Mouse (Mus musculus) heart, embryonic 11.5 days (tissue): Measurements from ENCODE around the gene Pycr1. TPM values are rescaled to one million over a fixed set of nuclear protein-coding genes. Genes with fewer than 3 reads are reported as not detected.

Source experiments
- ATAC-seq: fragments of 200-750 bp; cut with Nextera tagmentation; replicated peaks from 2 replicates; pipeline ENCODE4 v1.8.0; 2017; ENCODE audit warnings: moderate library complexity; ENCODE audit not compliant: insufficient number of reproducible peaks, low FRiP score, low TSS enrichment
- H3K27ac ChIP-seq: fragments of 300-500 bp; sonication (generic); 2 replicates; pipeline ENCODE4 v1.5.1; 2014; ENCODE audit warnings: mild to moderate bottlenecking, low read depth, low read length
- H3K27me3 ChIP-seq: fragments of 300-500 bp; sonication (generic); 2 replicates; pipeline ENCODE4 v1.6.1; 2014; ENCODE audit warnings: mild to moderate bottlenecking, low read length, mixed read lengths; ENCODE audit not compliant: control insufficient read depth, insufficient read depth
- H3K36me3 ChIP-seq: fragments of 300-500 bp; sonication (generic); 2 replicates; pipeline ENCODE4 v1.6.1; 2014; ENCODE audit warnings: mild to moderate bottlenecking, low read length, moderate library complexity, mixed read lengths; ENCODE audit not compliant: control insufficient read depth, insufficient read depth
- H3K4me1 ChIP-seq: fragments of 300-500 bp; sonication (generic); 2 replicates; pipeline ENCODE4 v1.6.1; 2014; ENCODE audit warnings: low read length; ENCODE audit not compliant: control insufficient read depth, insufficient read depth
- H3K4me2 ChIP-seq: fragments of 300-500 bp; sonication (generic); 2 replicates; pipeline ENCODE4 v1.6.1; 2014; ENCODE audit warnings: mild to moderate bottlenecking, moderate library complexity
- H3K4me3 ChIP-seq: fragments of 300-500 bp; sonication (generic); 2 replicates; pipeline ENCODE4 v1.5.1; 2014; ENCODE audit warnings: low read depth, low read length
- H3K9ac ChIP-seq: fragments of 300-500 bp; sonication (generic); 2 replicates; pipeline ENCODE4 v1.6.1; 2014; ENCODE audit warnings: mild to moderate bottlenecking, low read depth, low read length, moderate library complexity
- H3K9me3 ChIP-seq: fragments of 300-500 bp; sonication (generic); replicated peaks from 2 replicates; pipeline ENCODE4 v1.6.1; 2016; ENCODE audit warnings: low read length; ENCODE audit not compliant: control insufficient read depth
- WGBS: fragments of 180-500 bp; shearing (Covaris S2); extraction: QIAGEN DNeasy Blood & Tissue Kit; methylation state at CpG from one replicate; pipeline ENCODE4 v1.1.7; 2014; ENCODE audit not compliant: insufficient replicate concordance; 5-methylcytosine and 5-hydroxymethylcytosine counted together
- polyA plus RNA-seq: library from polyadenylated mRNA; unstranded; fragments of >200 nt; fragmentation: Nextera tagmentation; extraction: Ambion mirVana; gene quantifications from 2 replicates; pipeline ENCODE4 v1.2.1, GENCODE M21; 2014

The Pycr1 gene
- polyA plus RNA-seq: 22.8 and 24.9 TPM in 2 replicates

- H3K9me3 ChIP-seq: no peaks in the 10 kb centered on the region
- H3K27me3 ChIP-seq: peaks cover 19% of the 10 kb centered on the region
- WGBS: 0% methylated on average over 15 of the region's 15 CpGs
- peak within 1 kb of the TSS; percentile 17; the same call in 1 of the 2 replicates for H3K27ac ChIP-seq
- no peaks in the 10 kb centered on the region for H3K36me3 ChIP-seq
- peak within 1 kb of the TSS; percentile 49 for H3K4me3 ChIP-seq
- peak within 1 kb of the TSS; percentile 98 for H3K4me2 ChIP-seq
- peak within 1 kb of the TSS; percentile 75 for H3K9ac ChIP-seq
- H3K4me1 ChIP-seq: peaks cover 23% of the 10 kb centered on the region
- ATAC-seq: peak; percentile 96
These were observed at the start of gene Pycr1 for GRCm38 (mm10) chr11:120643601-120643987. Pycr1 (minus strand) TSS chr11:120643769.

- Histone ChIP-seq H3K27ac (no peak overlapping the region), H3K9me3 (no peaks in the 10 kb centered on the region), H3K4me3 (no peak overlapping the region), H3K27me3 (no peaks in the 10 kb centered on the region), H3K4me2 (no peak overlapping the region), H3K4me1 (peaks cover 23% of the 10 kb centered on the region), H3K36me3 (peaks cover 9% of the 10 kb centered on the region; the same call in 1 of the 2 replicates), H3K9ac (no peak overlapping the region)
- ATAC-seq: no peak
- WGBS: 93% methylated on average over 4 of the region's 4 CpGs
These were observed 49.0 kb upstream of the Pycr1 start for GRCm38 (mm10) chr11:120692471-120693011.

DNA sequence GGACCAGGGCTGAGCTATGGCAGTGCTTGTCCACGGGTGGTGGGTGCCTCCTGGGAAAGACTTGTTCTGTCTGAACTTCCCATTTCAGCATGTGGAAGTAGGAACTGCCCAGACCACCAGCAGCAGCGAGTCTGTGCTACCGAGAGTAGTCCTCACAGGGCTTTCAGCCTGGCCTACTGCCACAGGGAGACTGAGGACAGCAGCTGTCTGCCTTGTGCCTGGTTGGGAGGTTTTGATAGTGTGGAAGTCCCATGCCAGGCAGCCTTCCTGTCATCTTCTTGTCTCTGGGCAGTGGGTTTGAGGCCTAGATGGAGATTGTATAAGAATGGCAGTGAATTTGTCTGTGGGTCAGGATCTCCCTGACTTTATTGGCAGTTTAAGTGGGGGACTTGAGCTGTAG, 45.8 kb upstream of the Pycr1 start:
- ATAC-seq: no peak
- 84% methylated on average over 3 of the region's 3 CpGs for WGBS
- Histone ChIP-seq H3K4me3 (no peak overlapping the region), H3K4me1 (no peaks in the 10 kb centered on the region; the same call in 1 of the 2 replicates), H3K9ac (no peak overlapping the region), H3K4me2 (no peak overlapping the region), H3K27me3 (no peaks in the 10 kb centered on the region), H3K27ac (no peak overlapping the region), H3K36me3 (peaks cover 13% of the 10 kb centered on the region; the same call in 1 of the 2 replicates), H3K9me3 (no peaks in the 10 kb centered on the region)

- H3K9ac ChIP-seq: no peak overlapping the region
- H3K27ac ChIP-seq: no peak overlapping the region
- H3K4me1 ChIP-seq: no peaks in the 10 kb centered on the region
- 84% methylated on average over 20 of the region's 20 CpGs for WGBS
- no peak overlapping the region for H3K4me2 ChIP-seq
- H3K4me3 ChIP-seq: no peak overlapping the region
- H3K9me3 ChIP-seq: no peaks in the 10 kb centered on the region
- H3K27me3 ChIP-seq: no peaks in the 10 kb centered on the region
- no peak for ATAC-seq
- H3K36me3 ChIP-seq: peaks cover 13% of the 10 kb centered on the region; the same call in 1 of the 2 replicates
These were observed 43.2 kb upstream of the Pycr1 start for GRCm38 (mm10) chr11:120686650-120687272.

DNA sequence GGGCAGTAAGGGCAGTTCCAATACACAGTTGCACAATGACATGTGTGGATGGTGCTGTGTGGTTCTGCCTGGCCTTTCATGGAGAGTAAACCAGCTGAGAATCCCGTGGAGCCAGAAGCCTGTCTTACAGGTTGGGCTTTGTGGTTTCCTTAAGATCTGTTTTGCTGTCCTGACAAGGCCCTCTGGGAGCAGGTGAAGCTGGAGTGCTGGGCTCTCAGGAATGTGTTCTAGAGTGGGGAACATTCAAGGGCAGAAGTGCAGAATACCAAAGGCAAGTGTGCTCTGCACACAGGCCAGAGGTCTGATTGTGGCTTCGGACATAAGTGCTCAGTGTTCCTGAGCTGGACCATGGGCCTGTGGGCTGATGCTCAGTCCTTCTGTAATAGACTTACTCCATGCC, 41.1 kb upstream of the Pycr1 start:
- Histone ChIP-seq H3K9ac (no peak overlapping the region), H3K9me3 (no peaks in the 10 kb centered on the region), H3K4me2 (no peak overlapping the region), H3K36me3 (peaks cover 14% of the 10 kb centered on the region; the same call in 1 of the 2 replicates), H3K27ac (no peak overlapping the region), H3K4me3 (no peak overlapping the region), H3K4me1 (no peaks in the 10 kb centered on the region), H3K27me3 (no peaks in the 10 kb centered on the region)
- WGBS: 84% methylated on average over 2 of the region's 2 CpGs
- no peak for ATAC-seq

GRCm38 (mm10) chr11:120684086-120684485, 40.5 kb upstream of the Pycr1 start:
- Histone ChIP-seq H3K27me3 (no peaks in the 10 kb centered on the region), H3K9ac (no peak overlapping the region), H3K27ac (no peak overlapping the region), H3K4me3 (no peak overlapping the region), H3K4me1 (no peaks in the 10 kb centered on the region), H3K9me3 (no peaks in the 10 kb centered on the region), H3K4me2 (no peak overlapping the region), H3K36me3 (peaks cover 11% of the 10 kb centered on the region; the same call in 1 of the 2 replicates)
- ATAC-seq: no peak
- 75% methylated on average over 2 of the region's 2 CpGs for WGBS

- no peaks in the 10 kb centered on the region for H3K4me1 ChIP-seq
- no peaks in the 10 kb centered on the region for H3K27me3 ChIP-seq
- H3K9ac ChIP-seq: no peak overlapping the region
- no peak for ATAC-seq
- no peaks in the 10 kb centered on the region for H3K9me3 ChIP-seq
- no peak overlapping the region for H3K27ac ChIP-seq
- 74% methylated on average over 3 of the region's 3 CpGs for WGBS
- H3K4me2 ChIP-seq: no peak overlapping the region
- H3K36me3 ChIP-seq: peaks cover 10% of the 10 kb centered on the region; the same call in 1 of the 2 replicates
- H3K4me3 ChIP-seq: no peak overlapping the region
These were observed 40.0 kb upstream of the Pycr1 start for GRCm38 (mm10) chr11:120683536-120683935.

DNA sequence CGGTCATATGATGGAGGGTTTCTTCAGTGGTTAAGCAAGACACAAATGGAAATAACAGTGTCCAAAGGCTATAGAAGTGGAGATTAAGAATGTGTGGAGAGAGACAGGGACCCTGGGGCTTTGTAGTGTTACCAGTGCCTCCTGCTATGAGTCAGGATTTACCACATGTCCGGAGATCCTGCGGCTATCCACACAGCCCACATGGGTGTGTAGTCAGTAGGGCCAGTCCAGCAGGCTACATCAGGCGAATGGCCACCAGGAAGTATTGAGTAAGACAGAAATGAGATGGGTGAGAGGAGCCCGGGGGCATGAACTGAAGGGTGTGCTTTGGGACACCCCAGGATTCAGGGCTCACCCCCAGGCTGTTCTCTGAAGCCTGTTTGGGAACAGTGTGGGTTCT, 39.1 kb upstream of the Pycr1 start:
- no peak for ATAC-seq

More for the DNA sequence above, 39.1 kb upstream of the Pycr1 start:
- peaks cover 13% of the 10 kb centered on the region; the same call in 1 of the 2 replicates for H3K36me3 ChIP-seq
- H3K4me1 ChIP-seq: no peaks in the 10 kb centered on the region
- no peak overlapping the region for H3K27ac ChIP-seq
- H3K4me3 ChIP-seq: no peak overlapping the region
- no peaks in the 10 kb centered on the region for H3K27me3 ChIP-seq
- no peaks in the 10 kb centered on the region for H3K9me3 ChIP-seq
- no peak overlapping the region for H3K9ac ChIP-seq
- no peak overlapping the region for H3K4me2 ChIP-seq
- 89% methylated on average over 5 of the region's 5 CpGs for WGBS
